Mouse (Mus musculus) CD4-positive, CD25-positive, alpha-beta regulatory T cell, adult 4 months (primary cell): ENCODE measurements around the gene Dnajc13. TPM values are rescaled to one million over a fixed set of nuclear protein-coding genes. Genes with fewer than 3 reads are reported as not detected.

Source experiments
- ATAC-seq: one replicate; pipeline ENCODE4 v1.8.0; 2017
- polyA plus RNA-seq, 2 experiments: library from polyadenylated mRNA; unstranded; fragments of 100-300 nt; shearing (Covaris generic); gene quantifications; one replicate each; pipeline ENCODE4 v1.2.1; 2017

Dnajc13 gene
- polyA plus RNA-seq, 2 experiments from 2014 or later: 19.1 to 19.8 TPM

DNA sequence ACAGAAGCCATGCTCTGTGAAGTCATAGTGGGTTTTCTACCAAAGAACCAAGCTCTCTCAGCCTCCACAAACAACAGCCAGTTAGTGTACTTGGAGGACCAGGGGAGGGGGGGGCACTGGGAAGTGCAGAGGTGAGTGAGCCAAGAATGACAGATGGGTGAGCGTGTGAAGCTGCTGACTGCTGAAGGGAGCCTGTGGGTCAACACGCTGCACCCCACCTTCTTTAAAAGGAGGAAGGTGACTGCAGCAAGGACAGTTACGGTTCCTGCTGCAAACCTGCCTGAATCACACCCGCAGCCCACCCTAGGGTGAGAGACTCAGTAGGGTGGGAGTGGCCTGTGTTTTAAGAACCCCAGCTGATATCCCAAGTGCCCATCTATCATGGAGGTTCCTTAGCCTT is 81.1 kb downstream of the Dnajc13 start:
- ATAC-seq: no peak

DNA sequence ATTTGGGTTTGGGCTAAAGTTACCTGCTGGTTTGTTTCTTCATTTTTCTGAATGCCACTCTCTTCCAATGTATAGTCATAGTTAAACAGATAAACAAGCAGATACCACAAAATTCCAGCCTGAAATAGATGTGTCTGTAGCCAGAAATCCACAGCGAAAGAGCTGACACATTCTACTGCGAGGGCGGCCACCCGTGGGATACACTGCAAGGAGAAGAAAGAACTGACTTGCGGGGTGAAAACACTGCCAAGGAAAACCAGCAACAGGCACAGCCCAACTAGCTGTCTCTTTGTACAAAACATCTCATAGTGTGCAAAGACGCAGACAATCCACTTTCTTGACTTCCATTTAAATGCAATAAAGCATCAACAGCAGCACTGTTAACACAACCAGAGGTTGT is 82.7 kb downstream of the Dnajc13 start:
- no peak for ATAC-seq

DNA sequence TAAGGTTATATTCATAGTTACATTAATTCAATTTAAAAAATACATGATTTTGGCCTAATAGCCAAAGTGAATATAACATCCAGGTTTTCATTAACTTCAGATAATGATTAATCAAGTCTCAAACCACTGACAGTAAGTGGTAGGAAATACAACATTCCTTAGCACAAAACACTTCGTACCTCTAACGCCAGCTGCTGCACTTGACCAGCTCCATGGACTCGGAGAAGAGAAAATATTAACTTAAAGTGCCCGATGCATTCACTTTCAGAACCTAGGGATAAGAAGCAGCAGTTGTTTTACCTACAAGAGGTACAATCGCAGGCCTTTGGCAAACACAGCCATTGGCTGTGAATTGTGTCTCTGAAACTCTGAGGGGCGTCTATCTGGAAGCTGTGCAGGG is 90.4 kb downstream of the Dnajc13 start:
- ATAC-seq: no peak

DNA sequence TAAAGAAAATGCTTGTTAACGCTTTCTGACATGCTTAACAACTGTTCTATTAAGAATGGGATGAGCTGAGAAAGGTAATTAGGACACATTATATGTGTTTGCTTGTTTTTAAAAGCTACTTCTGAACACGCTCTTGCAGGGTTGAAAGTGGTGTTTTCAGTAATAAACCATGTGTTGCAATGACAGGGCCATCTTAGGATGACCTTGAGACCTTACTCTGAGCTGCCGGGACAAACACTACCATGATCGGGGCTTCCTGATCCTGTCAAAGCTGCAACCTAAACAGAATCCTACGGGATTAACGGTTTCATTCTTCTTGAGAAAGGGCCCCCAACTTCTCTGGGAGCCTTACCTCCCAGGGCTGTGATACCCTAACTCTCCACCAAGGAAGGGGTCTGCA is 91.1 kb downstream of the Dnajc13 start:
- no peak for ATAC-seq

DNA sequence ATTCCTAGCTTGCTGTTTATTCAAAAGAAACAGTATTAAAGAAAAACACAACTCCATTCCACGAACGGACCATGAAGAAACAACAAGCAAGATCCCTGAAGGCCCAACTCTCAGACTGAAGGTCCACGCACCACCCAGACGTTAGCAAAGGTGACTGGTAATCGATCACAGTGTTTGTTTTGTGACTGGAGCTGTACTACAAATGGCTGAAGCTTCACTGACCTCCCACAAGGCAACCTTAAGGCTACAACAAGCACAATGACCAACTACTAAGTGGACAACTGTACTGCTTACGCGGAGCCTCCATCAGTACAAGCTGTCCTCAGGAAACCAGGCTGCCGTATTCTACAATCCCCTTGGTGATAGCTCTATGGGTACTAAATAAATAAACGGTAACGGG is 92.7 kb downstream of the Dnajc13 start:
- no peak for ATAC-seq

DNA sequence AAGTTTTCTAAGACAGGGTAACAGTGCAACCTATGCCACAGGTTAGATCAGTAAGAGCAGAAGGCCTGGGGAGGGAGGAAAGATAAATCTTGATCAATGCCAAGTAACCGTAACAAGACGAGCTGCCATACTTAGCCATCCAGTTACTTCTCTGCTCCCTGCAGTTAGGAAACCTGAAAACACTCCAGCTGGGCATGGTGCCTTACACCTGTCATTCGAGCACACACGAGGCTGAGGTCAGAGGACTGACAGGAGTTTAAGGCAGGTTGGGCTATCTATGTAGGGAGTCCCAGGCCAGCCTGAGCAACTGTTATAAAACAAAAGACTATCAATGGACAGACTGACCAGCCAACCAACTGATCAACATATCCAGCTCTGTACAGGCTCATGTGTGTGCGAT is 96.8 kb downstream of the Dnajc13 start:
- no peak for ATAC-seq

DNA sequence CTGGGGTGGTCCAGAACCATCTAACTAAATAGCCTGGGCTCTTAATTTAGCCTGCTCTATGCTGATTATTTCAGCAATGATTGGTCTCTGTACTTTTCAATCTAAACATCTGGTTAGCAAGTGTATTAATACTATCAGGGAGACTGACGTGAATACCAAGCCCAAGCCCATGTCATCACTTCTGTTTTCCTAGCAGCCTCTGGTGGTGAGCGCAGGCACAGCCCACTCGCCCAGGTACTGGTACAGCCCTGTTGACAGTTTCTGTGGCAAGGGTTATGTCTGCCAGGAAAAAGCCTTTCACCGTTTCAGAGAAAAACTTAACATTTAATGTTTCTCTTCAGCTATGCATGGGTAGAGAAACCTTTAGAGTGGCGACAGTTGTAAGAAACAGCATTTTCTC is 98.5 kb downstream of the Dnajc13 start:
- ATAC-seq: no peak

DNA sequence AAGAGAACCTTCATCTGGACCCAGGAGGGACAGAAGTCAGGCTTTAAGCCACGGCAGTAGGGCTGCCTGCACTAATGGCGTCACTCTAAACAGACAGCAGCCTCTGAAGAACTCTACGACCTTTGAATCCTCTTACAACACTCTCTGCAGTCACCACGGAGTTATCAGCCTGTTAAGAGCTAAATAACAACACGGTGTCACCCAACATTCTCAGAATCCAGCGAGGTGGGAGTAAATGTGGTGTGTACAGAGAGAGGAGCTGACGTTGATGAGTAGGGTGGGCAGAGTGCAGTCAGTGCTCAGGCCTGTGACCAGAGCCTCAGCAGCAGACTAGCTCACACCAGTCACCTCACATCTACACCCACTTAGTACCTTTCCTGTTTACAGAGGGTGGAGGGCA is 101.6 kb downstream of the Dnajc13 start:
- ATAC-seq: no peak

DNA sequence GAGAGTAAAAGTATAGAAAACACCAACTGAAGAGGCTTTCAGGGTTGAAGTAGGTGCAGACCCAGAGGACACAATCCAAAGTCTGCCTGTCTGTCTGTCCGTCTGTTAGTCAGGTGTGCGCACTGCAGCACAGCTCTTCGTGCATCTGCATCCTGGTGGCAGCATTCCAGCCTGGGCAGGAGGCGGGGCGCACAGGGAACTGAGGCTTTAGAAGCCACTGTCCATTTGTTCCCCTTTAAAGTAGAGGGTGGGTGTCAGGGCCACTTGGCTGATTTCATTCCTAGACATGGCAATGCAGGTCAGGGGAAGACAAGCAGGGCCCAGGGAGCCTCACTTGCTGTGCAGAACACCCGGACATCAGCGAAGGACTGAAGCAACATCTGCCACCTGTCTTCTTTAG is 105.4 kb downstream of the Dnajc13 start:
- ATAC-seq: no peak

DNA sequence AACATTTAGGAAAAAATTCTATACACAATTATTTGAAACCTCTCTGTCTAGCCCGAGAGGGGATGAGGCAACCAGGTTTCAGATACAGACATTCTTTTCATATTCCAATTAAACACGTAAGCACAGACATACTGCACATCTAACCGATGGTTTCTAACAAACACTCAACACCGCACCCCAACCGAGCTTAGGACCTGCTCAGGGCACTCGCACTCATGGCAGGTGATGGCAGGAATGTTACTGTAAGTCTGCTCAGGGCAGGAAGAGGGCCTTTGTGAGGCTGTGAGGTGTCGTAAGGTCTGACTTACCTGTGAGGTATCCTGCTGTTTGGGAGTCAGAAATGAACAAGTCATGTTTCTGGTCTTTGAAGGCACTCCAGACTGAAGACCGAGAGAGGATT is 106.2 kb downstream of the Dnajc13 start:
- ATAC-seq: no peak

DNA sequence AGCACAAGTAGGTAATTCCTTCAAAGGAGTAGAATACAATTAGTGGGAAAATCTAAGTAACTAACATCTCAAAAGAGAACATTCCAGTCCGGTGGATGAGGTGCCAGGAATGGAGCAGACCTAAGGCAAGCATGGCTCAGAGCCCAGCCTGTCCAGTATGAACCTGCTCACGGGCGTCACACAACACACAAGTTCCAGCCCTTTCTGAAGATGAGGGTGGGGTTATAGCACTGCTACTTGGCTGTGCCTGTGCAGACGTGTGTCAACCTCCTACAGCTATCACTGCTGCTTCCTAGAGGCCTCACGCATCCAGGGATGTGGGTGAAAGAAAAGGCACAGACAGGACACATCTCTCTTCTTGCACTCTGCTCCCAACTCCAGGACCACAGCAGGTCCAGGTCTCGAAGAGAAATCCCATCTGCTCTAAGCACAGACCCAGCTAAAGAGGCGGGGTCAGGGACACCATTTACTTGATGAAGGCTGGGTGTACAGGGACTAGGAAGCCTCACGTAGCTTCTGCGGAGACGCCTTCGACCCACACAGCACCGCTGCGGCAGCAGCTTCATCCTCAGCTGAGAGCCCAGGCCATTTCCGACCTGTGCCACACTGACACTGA is 107.5 kb downstream of the Dnajc13 start:
- no peak for ATAC-seq

DNA sequence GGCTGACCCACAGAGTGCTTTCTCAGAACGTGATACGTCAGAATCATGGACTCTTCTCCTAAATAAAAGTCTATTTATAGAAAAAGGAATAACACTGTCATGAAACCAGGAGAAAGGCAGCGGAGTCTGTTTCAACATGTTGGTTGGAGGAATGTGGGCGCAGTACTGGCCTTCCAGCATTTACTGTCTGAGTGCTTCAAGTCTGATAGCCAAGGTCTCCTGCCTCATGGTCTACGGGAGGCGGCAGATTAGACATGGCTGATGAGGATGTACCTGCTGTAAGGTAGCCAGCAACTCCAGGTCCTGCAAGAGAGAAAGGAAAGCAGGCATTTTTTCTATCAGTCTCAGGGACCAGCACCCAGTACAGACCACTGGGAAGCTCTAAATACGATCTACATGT is 110.6 kb downstream of the Dnajc13 start:
- ATAC-seq: no peak

DNA sequence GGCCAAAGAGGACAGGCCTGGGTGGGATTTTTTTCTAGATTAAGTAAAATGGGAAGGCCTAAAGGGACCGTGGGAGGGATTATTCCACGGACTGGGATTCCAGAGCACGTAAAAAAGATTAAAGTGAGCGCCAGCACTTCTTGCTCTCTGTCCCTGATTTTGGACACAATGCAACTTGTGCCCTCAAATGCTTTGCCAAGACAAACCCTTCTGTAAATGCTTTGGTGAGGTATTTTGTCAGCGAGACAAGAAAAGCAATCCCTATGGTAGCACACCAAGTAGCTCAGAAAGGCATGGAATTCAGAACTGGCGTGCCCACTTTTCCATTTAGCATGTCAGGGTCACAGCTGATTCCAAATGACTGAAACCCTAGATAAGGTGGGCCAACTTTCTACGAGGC is 113.8 kb downstream of the Dnajc13 start:
- ATAC-seq: no peak

DNA sequence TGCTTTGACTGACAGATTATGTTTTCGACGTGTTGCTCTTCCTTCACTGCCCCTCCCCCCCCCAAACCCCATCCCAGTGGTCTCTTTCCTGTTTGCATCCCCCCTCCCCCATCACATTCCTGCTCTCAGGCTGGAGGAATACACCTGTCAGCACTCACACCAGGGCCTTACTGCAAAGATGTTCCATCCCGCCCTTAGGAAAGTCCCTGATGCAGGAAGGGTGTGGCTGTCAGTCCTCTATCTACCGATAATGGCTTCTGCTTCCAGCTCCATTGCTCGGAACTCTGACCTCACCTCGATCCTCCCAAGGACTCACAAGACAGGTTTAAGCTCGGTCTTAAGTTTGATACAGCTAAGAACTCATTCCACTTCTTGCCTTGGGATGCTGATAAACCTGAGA is 116.0 kb downstream of the Dnajc13 start:
- no peak for ATAC-seq

DNA sequence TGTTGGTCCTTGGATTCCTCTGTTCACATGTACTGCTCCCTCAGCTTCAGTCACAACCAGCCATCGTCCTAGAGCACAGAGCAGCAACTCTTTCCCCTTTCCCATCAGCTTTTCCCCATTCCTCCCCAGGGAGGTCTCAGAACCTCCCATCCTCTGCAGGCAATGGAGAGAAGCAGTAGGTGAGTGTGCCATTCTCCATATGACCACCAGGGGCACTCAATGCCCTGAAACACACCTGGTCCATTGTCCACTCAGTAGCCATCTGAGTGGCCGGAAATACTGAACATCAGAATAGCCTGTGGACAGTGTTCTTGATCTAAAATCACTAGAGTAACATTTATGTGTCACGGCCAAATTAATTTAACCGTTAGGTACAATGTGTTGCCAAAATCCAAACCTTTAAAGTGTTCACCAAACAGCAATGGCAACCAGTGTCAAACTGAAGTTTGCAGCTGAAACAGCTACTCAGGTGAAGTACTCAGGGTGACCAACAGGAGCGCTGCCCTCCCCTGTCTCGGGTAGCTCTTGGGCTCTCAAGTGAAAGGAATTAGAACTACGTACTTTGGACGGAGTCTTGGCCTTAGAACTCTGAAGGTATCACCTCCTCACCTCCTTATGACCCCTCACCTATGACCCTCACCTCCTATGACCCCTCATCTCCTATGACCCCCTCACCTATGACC is 118.3 kb downstream of the Dnajc13 start:
- no peak for ATAC-seq

DNA sequence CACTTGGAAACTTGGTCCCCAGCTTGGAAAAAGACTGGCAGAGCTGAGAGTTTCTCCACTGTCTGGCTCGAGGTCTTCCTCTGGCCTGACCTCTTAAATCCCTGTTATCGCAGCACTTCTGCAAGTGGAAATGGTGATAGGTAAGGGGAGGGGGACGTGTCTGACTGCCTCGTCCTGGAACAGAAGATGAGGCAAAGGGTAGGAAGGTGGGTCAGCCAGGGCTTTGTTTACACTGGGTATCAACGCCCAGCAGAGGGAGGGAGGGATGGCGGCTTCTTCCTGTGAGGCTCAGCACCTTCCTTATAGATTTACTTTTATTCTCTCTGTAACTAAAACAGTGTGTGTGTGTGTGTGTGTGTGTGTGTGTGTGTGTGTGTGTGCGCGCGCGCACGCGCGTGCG is 119.9 kb downstream of the Dnajc13 start:
- ATAC-seq: no peak

DNA sequence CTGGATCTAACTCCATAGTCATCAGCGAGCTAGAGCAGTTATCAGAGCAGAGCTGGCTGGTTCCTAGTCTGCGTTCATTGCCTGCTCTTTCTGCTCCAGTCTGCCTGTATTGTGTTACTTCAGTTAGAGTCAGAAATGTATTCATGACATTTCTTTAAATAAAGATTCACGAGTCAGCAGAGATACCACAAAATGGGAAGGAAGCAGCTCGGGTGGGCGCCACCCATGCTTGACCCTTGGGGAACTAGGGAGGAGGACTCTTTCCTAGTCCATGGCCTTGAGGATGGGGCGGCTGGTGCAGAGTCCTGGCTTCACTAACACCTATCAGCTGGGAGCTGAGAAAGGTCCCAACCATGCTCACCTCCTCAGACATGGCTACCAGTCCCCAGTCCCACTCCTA is 122.4 kb downstream of the Dnajc13 start:
- ATAC-seq: no peak

DNA sequence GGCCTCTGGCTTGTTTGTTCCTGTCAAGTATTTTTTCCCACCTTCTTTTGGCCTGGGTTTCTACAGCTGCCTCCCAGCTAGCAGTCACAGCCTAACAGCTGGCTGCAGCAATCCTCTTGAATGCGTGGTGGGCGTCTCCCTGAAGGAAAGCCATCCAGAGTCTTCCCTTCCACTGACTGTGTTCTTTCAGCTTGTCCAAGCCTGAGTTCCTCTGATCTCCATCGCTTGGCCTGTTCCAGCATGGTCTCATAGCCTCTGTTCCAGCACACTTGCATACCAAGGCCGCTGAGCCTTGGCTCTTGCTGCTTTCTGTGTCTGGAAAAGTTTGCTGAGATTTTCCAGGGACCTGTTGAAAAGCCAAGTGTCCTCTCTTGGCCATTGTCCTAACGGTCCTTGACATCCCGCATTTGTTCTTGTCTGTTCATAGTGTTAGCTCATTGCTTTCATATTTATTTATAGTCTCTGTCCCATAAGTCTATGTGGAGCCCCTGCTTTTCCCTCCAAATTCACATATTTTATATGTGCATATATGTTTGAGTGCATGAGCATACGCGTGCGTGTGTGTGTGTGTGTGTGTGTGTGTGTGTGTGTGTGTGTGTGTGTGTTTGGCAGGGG is 132.5 kb downstream of the Dnajc13 start:
- no peak for ATAC-seq

DNA sequence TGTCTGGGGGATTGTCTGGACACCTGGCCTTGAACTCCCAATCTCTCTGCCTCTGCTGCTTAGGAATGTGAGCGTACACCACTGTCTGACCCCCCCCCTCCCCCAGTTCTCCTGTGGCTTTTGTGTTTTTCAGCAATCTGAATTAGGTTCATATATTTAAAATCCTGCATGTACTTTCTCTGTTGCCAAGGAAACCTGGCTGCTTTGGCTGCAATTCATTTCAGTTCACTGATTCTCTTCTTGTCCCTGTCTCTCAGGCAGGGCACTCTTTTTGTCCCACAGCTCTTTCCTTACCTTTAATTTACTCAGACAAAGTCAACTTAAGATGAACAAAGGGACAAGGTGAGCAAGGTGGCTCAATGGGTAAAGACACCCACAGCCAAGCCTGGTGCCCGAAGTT is 134.6 kb downstream of the Dnajc13 start:
- no peak for ATAC-seq

DNA sequence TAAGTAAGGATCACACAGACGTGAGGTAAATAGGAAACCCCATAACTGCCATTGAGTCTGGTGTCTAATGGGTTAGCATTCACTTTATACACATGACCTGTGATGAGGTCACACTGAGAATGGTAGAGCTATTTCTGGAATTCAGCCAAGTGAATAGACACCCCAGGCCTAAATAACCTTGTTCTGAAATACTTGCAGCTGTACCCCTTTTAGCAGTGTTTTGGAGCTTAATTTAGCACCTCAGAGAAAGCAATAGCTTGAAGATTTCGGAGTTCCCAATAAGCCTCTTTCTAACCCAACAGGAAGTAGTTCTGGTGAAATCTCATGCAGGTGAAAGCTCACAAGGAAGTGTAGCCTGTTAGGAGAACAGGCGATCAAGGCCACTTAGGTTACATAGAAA is 135.9 kb downstream of the Dnajc13 start, which contains the start of gene Ackr4:
TSS of gene Ackr4 (minus strand) at position 101 of the 400 bp plus-strand sequence.
- no peak for ATAC-seq

DNA sequence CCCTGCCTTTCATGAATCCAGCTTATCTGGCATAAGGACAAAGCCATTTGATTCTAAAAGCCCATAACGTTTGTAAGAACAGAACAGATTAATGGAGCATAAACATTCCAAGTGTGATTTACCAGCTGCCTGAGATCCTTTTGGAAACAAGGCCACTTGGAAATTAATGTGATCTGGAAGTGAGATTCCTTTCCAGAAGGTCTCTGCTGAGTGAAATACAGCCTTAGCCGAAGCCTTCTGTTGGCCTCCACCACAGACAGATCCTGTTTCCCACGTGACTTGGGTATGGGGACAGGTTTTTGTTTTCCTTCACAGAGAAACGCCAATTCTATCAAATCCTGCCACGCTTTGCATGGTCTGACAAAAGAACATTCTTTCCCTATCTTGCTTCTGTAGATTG is 139.1 kb downstream of the Dnajc13 start:
- no peak for ATAC-seq

DNA sequence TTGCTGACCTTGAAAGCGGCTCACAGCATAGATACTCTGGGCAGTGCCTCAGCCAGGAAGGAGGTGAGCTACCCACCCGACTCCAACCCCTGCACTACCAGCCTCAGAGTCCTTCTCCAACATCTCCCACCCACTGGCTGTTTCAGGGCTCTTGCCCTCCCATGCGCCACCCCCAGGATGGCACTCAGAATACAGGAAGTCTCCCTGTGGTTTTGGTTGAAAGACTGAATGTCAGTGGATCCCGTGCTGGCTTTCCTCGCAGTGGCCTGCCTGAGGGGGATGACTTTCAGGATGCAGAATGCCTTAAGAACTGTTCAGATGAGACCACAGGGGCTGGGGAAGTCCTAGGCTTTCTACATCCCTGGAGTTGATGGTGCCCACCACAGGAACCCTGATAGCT is 139.6 kb downstream of the Dnajc13 start:
- no peak for ATAC-seq

DNA sequence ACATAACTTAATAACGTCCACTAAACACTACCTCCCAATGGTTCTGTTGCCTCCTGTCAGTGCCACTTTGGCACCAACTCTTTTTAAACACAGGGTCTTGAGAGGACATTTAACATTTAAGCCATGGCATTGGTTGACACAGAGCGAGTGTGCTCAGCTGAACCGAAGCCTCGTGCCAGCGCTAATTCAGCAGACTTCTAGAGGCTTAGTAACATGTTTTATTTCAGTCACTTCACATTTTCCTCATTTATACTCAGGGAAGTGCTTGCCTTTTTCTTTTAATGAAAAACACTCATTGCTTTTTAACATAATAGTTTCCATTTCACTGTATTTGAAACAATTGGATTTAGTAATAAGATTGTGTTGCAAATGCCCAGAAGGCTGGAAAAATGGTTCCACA is 153.6 kb downstream of the Dnajc13 start:
- ATAC-seq: no peak

DNA sequence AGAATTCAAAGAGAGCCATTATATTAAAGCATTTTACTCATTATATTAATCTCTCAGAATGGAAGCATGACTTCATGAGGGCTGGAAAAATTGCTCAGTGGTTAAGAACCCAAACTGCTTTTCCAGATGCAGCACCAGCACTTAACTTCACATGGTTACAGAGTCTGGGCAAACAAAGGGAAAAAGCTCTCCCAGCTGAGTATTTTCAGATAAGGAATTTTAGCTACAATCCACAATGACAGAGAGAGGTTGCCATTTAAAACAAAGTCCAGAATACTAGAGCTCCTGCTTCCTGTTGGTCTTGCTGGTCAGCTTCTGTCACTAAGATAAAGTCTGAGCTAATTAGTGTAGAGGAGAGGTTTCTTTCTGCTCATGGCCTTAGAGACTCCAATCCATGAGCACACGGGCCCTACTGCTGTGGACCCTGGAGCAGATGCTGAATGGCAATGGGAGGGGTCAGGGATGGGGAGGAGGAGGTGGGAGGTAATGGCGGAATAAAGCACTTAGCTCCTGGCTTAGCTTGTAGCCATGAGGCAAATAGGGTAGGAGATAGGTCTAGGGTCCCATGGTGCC is 154.1 kb downstream of the Dnajc13 start:
- ATAC-seq: no peak
